Mouse (Mus musculus) neural tube, embryonic 14.5 days (tissue): ENCODE measurements around the gene Aox3. TPM values are rescaled to one million over a fixed set of nuclear protein-coding genes. Genes with fewer than 3 reads are reported as not detected.

Experiments used
- ATAC-seq: fragments of 200-750 bp; cut with Nextera tagmentation; 2 replicates; pipeline ENCODE4 v1.8.0; 2017; ENCODE audit warnings: low read depth, mild to moderate bottlenecking, moderate TSS enrichment, moderate library complexity
- H3K27ac ChIP-seq: fragments of 300-500 bp; sonication (generic); 2 replicates; pipeline ENCODE4 v1.5.1; 2014; ENCODE audit warnings: low read depth, mild to moderate bottlenecking, control low read depth, low read length, moderate library complexity, mixed read lengths
- H3K27me3 ChIP-seq: fragments of 300-500 bp; sonication (generic); 2 replicates; pipeline ENCODE4 v1.6.1; 2014; ENCODE audit warnings: low read length; ENCODE audit not compliant: control insufficient read depth, insufficient read depth
- H3K36me3 ChIP-seq: fragments of 300-500 bp; sonication (generic); 2 replicates; pipeline ENCODE4 v1.6.1; 2014; ENCODE audit warnings: low read length, mixed read lengths; ENCODE audit not compliant: control insufficient read depth, insufficient read depth
- H3K4me1 ChIP-seq: fragments of 300-500 bp; sonication (generic); 2 replicates; pipeline ENCODE4 v1.6.1; 2014; ENCODE audit warnings: low read length; ENCODE audit not compliant: control insufficient read depth, insufficient read depth
- H3K4me2 ChIP-seq: fragments of 300-500 bp; sonication (generic); 2 replicates; pipeline ENCODE4 v1.6.1; 2014; ENCODE audit warnings: mild to moderate bottlenecking, low read depth, low read length, control low read depth
- H3K4me3 ChIP-seq: fragments of 300-500 bp; sonication (generic); 2 replicates; pipeline ENCODE4 v1.5.1; 2014; ENCODE audit warnings: low read depth, low read length, control low read depth, mixed read lengths
- H3K9ac ChIP-seq: fragments of 300-500 bp; sonication (generic); replicated peaks from 2 replicates; pipeline ENCODE4 v1.6.1; 2014; ENCODE audit warnings: low read depth, mild to moderate bottlenecking, control low read depth, low read length, mixed read lengths
- H3K9me3 ChIP-seq: fragments of 300-500 bp; sonication (generic); 2 replicates; pipeline ENCODE4 v1.6.1; 2016; ENCODE audit warnings: low read length; ENCODE audit not compliant: control insufficient read depth
- WGBS: fragments of 180-500 bp; shearing (Covaris S2); extraction: QIAGEN DNeasy Blood & Tissue Kit; methylation state at CpG from one replicate; pipeline ENCODE4 v1.1.7; 2014; 5-methylcytosine and 5-hydroxymethylcytosine counted together
- polyA plus RNA-seq: library from polyadenylated mRNA; unstranded; fragments of >200 nt; fragmentation: Nextera tagmentation; extraction: Ambion mirVana; gene quantifications from 2 replicates; pipeline ENCODE4 v1.2.1, GENCODE M21; 2014

The Aox3 gene
- polyA plus RNA-seq, 1 experiment from 2014 or later: 0.13 TPM

DNA sequence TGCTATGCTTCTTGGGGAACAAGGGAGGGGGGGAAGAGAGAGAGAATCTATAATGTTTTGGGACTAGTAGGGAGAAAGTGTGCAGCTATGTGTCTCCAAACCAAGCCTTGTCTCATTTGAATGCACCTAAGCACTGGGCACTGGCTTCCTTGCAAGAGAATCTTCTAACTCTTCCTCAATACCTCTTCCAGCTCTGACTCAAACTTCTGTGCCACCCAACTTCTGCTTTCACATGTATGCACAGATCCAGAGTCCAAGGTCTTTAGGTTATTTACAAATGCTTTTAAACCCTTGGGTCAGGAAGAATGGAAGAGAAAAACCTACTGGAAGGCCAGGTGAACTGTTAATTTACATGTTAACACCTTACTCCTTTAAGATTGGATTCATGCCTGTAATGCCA is 511 bp downstream of the Aox3 start:
- no peak overlapping the region for H3K27ac ChIP-seq
- H3K27me3 ChIP-seq: no peaks in the 10 kb centered on the region
- H3K4me3 ChIP-seq: no peak overlapping the region
- H3K4me1 ChIP-seq: no peaks in the 10 kb centered on the region
- H3K9ac ChIP-seq: no peak overlapping the region
- H3K4me2 ChIP-seq: no peak overlapping the region
- ATAC-seq: no peak
- no peaks in the 10 kb centered on the region for H3K9me3 ChIP-seq
- no peaks in the 10 kb centered on the region for H3K36me3 ChIP-seq

DNA sequence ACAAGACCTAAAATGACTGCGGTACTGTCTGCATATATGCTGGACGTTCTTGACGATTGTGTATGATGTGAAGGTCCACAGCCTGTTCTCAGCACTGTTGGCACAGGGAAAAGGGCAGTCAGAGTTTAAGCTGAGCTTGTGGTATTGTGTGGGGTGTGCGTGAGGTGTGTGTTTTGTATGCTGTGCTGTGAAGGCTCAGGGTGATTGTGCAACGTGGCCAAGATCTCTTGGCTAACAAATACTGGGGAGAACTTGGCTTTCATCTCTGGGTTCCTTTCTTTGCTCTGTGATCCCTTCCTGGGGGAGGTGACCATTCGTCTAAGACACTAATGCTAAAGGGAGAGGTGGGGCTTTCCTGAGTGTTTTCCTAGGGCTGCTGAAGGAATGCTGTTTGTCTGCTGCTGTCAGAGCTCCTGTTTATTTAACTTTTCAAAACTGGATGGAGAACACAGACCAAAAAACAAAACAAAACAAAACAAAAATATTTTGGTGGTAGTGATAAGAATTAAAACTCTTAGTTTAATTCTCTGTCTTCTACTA is 1.2 kb downstream of the Aox3 start:
- Histone ChIP-seq H3K9ac (no peak overlapping the region), H3K4me3 (no peak overlapping the region), H3K4me1 (no peaks in the 10 kb centered on the region), H3K36me3 (no peaks in the 10 kb centered on the region), H3K27ac (no peak overlapping the region), H3K9me3 (no peaks in the 10 kb centered on the region), H3K27me3 (no peaks in the 10 kb centered on the region), H3K4me2 (no peak overlapping the region)
- WGBS: 74% methylated on average over 6 of the region's 6 CpGs
- no peak for ATAC-seq

DNA sequence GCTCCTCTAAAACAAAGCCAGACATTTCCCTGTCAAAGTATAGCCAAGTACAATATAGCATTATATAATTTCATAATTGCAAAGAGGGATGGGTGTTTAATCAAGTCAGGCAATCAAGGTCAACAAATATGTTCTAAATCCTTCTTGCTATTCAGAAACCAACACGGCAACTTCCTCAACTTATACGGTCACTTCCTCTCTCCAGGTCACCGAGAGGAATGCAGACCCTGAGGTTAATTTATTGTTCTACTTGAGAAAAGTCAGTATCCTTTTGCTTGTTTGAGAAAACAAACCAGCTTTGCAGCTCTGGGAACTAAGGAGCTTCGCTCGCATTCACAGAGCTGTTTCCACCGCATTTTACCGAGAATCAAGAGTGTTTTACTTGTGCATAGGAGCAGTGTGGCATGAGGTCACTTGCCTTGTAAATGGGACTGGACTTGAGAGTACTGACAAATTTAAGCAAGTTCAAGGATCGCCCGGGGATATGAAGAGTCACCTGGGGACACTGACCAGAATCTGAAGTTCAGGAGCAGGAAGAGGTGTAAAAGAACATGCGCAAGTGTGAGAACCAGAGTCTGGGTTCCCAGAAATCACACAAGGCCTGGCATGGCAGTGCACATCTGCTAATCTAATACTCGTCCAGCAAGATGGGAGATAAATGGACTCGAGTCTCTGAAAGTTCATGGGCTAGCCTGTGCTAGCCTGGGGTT is 1.9 kb downstream of the Aox3 start:
- no peak overlapping the region for H3K4me2 ChIP-seq
- no peak overlapping the region for H3K4me3 ChIP-seq
- no peak for ATAC-seq
- H3K9me3 ChIP-seq: no peaks in the 10 kb centered on the region
- no peak overlapping the region for H3K27ac ChIP-seq
- no peaks in the 10 kb centered on the region for H3K4me1 ChIP-seq
- H3K36me3 ChIP-seq: no peaks in the 10 kb centered on the region
- H3K9ac ChIP-seq: no peak overlapping the region
- WGBS: 69% methylated on average over 12 of the region's 12 CpGs
- no peaks in the 10 kb centered on the region for H3K27me3 ChIP-seq

DNA sequence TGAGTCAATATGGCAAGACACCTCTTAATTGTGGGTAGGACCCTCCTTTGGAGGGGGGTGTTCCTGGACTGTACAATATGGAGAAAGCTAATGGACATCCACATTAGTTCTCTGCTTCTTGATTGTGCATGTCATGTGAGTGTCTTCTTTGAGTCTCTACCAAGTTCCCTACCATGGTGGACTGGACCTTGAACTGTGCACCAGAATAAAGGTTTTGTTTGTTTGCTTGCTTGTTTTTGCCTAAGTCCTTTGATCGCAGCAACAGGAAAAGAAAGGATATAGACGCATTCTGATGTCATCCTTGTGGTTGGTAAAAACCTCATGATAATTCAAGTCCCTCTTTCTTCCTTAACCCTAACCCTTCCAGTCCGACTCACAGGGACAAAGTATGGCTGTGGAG is 5.3 kb downstream of the Aox3 start:
- no peaks in the 10 kb centered on the region for H3K9me3 ChIP-seq
- no peak overlapping the region for H3K4me2 ChIP-seq
- H3K4me1 ChIP-seq: no peaks in the 10 kb centered on the region
- no peaks in the 10 kb centered on the region for H3K36me3 ChIP-seq
- no peak overlapping the region for H3K4me3 ChIP-seq
- H3K27ac ChIP-seq: no peak overlapping the region
- no peak overlapping the region for H3K9ac ChIP-seq
- no peak for ATAC-seq
- H3K27me3 ChIP-seq: no peaks in the 10 kb centered on the region
- 94% methylated on average over 3 of the region's 3 CpGs for WGBS

DNA sequence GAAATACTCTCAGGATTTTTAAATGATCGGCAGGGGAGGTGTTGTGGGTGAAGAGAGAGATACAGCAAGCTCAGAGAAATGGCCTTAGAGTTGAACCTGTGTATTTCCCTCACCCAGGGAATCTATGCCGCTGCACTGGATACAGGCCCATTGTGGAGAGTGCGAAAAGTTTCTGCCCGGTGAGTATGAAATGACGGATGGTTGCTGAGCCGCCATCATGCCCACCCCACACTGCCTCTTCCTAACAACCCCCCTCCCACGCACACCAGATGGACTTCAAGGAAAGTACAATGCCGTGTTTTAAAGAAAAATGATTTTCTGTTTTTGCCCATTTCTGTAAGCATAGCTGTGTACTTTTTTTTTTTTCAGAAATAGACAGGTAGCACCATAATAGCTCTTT is 12.0 kb downstream of the Aox3 start:
- H3K27ac ChIP-seq: no peak overlapping the region
- H3K36me3 ChIP-seq: no peaks in the 10 kb centered on the region
- no peak overlapping the region for H3K9ac ChIP-seq
- H3K4me2 ChIP-seq: no peak overlapping the region
- no peak overlapping the region for H3K4me3 ChIP-seq
- no peaks in the 10 kb centered on the region for H3K27me3 ChIP-seq
- no peaks in the 10 kb centered on the region for H3K4me1 ChIP-seq
- H3K9me3 ChIP-seq: no peaks in the 10 kb centered on the region
- no peak for ATAC-seq
- WGBS: 88% methylated on average over 8 of the region's 8 CpGs

DNA sequence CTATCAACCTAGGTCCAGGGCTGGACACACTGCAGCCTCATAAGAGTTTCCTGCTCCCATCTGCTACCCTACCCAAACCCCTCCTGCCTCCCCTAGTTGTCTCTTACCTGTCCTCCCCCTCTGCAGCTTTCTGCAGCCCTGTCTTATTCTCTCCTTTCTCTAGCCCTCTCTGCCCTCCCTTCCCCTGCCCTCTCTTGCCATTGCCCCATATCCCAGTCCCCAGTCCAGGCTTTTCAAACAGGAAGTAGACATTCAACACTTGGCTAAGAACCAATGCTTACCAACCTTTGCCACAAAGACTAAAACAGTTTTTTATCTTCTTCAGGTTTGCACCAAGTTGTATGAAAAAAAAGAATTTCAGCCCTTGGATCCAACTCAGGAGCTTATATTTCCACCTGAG is 25.0 kb downstream of the Aox3 start:
- no peak overlapping the region for H3K9ac ChIP-seq
- no peak overlapping the region for H3K4me3 ChIP-seq
- H3K36me3 ChIP-seq: no peaks in the 10 kb centered on the region
- no peak overlapping the region for H3K27ac ChIP-seq
- H3K4me1 ChIP-seq: no peaks in the 10 kb centered on the region
- no peaks in the 10 kb centered on the region for H3K27me3 ChIP-seq
- no peak overlapping the region for H3K4me2 ChIP-seq
- no peak for ATAC-seq
- no peaks in the 10 kb centered on the region for H3K9me3 ChIP-seq

DNA sequence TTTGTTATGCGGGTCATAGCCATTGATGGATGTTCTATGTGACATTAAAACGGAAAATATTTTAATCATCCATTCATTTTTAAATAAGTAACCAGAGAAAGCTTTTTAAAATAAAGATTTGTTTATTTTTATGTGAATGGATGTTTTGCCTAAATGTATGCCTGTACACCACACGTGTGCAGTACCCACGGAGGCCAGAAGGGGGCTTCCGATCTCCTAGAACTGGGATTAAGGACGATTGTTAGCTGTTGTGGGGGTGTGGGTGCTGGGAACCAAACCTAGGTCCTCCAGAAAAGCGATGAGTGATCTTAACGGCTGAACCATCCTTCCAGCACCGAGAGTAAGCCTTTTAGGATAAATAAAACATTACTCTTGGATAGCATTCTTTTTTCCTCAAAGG is 26.1 kb downstream of the Aox3 start:
- Histone ChIP-seq H3K4me1 (no peaks in the 10 kb centered on the region), H3K9ac (no peak overlapping the region), H3K9me3 (no peaks in the 10 kb centered on the region), H3K27ac (no peak overlapping the region), H3K27me3 (no peaks in the 10 kb centered on the region), H3K4me2 (no peak overlapping the region), H3K4me3 (no peak overlapping the region), H3K36me3 (no peaks in the 10 kb centered on the region)
- ATAC-seq: no peak
- 91% methylated on average over 9 of the region's 9 CpGs for WGBS

DNA sequence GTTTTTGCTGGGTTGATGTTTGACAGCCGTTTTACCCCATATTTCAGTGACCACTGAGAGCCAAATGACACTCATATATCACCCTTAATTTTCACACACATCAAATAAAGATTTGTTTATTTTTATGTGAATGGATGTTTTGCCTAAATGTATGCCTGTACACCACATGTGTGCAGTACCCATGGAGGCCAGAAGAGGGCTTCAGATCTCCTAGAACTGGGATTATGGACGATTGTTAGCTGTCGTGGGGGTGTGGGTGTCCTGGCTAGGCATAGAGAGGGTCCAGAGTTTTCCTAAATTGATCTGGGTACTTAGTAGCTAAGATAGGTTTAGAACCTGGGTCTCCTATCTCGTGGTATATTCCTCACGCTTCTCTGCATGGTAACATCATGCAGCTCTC is 27.7 kb downstream of the Aox3 start:
- no peak overlapping the region for H3K4me2 ChIP-seq
- no peaks in the 10 kb centered on the region for H3K4me1 ChIP-seq
- no peak overlapping the region for H3K4me3 ChIP-seq
- H3K9ac ChIP-seq: no peak overlapping the region
- H3K9me3 ChIP-seq: no peaks in the 10 kb centered on the region
- 87% methylated on average over 5 of the region's 5 CpGs for WGBS
- no peak for ATAC-seq
- H3K27me3 ChIP-seq: no peaks in the 10 kb centered on the region
- H3K27ac ChIP-seq: no peak overlapping the region
- no peaks in the 10 kb centered on the region for H3K36me3 ChIP-seq

DNA sequence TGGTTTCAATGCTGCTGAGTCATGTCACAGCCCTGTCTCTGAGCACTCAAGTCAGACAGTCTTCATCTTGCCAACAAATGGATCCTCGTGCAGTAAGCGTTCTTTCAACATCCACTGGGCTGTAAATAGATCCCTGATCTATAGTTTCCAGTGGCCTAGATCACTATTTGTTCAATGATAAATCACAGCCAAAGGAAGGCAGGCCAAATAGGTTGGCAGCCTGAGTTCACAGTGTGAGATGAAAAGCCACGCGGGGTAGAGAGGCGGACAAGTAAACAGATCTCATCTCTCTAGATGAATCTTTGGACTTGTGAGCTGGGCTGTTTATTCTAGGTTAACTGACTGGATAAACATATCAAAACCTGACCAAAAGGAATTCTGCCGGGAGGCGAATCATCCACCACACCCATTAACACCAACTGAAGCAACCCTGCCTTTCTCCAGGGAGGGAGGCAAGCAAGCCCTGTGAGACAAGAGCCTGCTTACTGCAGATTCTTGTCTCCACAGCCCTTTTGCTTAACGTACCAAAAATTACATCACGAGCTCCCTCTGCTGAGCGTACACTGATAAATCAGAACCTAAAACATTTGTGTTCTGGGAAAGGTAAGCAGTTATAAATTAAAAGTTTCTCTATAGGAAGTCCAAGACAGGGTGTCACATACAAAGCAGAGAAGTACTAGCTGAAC is 31.6 kb downstream of the Aox3 start:
- ATAC-seq: no peak
- H3K36me3 ChIP-seq: no peaks in the 10 kb centered on the region
- 68% methylated on average over 10 of the region's 10 CpGs for WGBS
- H3K9ac ChIP-seq: no peak overlapping the region
- no peaks in the 10 kb centered on the region for H3K27me3 ChIP-seq
- H3K4me3 ChIP-seq: no peak overlapping the region
- no peak overlapping the region for H3K27ac ChIP-seq
- no peak overlapping the region for H3K4me2 ChIP-seq
- H3K4me1 ChIP-seq: no peaks in the 10 kb centered on the region
- H3K9me3 ChIP-seq: no peaks in the 10 kb centered on the region
